Mouse (Mus musculus): Measurements from ENCODE around the gene Atxn1. TPM values are rescaled to one million over a fixed set of nuclear protein-coding genes. Genes with fewer than 3 reads are reported as not detected.

Gene Atxn1
- total and polyA plus RNA-seq, 3 experiments: 27.3 to 43.5 (median 42.0) TPM

DNA sequence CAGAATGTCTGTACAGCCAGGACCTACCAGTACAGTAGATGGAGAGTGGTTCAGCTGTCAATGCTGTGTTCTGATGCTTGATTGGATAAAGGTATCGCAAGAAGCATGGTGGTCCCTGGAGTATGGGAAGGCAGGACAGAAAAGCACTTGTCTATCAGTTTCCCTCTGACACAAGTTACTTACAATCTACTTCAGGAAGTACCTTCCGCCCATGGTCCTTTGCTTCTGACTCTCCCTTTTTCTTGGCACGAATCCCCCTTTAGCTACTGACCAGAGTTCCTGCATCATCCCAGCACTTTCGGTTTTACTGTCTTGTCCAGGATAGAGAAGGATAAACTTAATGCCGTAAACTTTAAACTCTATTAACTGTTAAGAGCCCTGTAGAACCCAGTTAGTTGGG is 283.6 kb downstream of the Atxn1 start:
- DNase-seq: no peak

DNA sequence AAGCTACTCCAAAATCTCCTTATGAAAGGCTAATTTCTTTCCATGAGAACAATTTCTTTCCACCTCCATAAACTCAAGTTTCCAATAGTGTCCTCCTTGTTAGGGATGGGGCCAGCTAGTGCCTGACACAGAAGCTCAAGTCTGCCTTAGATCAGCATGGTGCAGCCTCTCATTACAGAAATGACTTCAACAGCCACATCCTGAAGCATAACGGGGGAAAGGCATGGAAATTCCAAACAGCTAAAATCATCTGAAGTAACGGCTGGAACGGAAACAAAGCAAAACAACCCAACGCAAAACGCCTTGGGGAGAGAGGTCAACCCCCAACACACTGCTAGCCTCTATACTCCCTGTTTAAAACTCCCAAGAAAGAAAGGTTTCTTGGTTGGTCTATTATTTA is 284.2 kb downstream of the Atxn1 start:
- no peak for DNase-seq

DNA sequence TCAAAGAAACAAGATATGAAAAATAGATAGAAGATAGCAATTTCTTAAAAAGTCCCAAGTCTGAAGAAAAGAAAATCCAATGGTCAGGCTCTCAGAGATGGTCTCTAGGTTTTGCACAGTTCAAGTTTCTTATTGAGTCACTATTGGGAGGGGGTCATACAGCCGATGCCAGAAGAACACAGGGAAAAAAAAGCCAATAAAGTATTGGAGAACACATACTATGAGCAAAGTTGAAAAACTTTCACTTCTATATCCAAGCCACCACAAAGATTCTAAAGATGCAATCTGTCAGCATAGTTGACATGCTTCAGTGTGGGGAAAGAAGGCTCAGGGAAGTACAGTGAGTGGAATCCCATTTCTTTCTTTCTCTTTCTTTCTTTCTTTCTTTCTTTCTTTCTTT is 285.7 kb downstream of the Atxn1 start:
- DNase-seq: no peak

DNA sequence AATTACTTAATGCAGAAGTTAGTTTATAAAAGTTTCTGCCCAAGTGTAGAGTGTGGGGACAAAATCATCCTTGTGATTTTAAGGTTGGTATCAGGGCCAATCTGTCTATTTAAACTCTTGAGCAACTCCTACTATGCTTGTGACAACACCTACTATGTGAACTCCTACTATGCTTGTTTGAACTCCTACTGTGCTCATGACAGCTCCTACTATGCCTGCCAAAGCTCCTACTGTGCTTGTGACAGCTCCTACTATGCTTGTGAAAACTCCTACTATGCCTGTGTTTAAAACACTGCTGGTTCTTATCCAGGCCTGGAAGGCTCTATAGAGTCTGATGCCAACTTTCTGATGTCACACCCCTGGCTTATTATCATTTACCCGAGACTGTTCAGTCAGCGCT is 292.2 kb downstream of the Atxn1 start:
- DNase-seq: no peak

DNA sequence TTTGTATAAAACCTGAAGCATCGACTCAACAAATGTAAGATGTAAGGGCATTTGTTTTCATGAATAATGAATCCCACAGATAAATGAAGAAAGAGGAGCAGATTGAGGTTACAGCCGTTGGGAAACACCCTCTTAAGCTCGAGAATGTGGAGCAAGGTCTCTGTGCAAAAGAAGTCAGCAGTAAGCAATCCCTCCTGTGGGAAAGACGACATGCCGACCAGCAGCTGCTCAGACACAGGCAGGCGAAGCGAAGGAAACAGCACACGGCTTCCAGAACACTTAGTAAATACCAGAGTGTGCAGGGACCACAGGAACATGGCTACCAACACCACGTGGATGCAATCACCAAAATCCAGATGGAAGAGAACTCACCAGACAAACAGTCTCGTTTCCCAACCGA is 294.8 kb downstream of the Atxn1 start:
- DNase-seq: peak; percentile 58

DNA sequence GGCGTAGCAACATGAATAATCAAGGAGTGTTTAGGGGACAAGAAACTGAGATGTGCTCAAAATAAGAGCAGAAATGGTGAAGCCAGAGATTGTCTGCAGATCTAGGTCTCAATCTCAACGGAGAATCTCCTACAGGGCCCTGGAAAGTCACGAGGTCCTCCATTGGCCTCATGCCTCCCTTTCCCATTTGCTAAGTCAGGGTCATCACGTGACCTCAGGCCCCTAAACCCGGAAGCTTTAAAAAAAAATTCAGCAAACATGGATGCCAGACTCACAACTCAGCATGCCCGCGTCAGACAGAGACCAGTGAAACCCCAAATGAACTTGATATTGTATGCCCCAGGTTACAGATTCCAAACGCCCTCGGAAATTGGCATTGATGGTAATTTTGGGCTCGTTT is 302.0 kb downstream of the Atxn1 start:
- no peak for DNase-seq

DNA sequence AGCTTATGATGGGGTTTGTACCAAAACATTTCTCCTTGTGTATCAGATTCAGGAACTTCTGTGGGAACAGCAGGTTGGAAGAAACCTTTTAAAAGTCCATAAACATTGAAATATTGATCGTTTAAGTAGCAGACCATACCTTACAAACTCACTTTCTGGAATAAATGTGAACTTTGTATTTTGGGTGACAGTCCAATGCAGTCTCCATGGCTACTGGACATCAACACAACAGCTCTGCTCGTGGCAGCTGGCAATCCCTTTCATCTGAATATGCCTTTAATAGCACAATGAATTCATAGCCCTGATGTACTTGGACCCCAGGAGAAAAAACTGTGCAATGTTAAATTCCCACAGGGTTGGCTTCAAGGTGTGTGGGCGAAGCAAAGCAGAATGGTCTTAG is 302.6 kb downstream of the Atxn1 start:
- DNase-seq: no peak

DNA sequence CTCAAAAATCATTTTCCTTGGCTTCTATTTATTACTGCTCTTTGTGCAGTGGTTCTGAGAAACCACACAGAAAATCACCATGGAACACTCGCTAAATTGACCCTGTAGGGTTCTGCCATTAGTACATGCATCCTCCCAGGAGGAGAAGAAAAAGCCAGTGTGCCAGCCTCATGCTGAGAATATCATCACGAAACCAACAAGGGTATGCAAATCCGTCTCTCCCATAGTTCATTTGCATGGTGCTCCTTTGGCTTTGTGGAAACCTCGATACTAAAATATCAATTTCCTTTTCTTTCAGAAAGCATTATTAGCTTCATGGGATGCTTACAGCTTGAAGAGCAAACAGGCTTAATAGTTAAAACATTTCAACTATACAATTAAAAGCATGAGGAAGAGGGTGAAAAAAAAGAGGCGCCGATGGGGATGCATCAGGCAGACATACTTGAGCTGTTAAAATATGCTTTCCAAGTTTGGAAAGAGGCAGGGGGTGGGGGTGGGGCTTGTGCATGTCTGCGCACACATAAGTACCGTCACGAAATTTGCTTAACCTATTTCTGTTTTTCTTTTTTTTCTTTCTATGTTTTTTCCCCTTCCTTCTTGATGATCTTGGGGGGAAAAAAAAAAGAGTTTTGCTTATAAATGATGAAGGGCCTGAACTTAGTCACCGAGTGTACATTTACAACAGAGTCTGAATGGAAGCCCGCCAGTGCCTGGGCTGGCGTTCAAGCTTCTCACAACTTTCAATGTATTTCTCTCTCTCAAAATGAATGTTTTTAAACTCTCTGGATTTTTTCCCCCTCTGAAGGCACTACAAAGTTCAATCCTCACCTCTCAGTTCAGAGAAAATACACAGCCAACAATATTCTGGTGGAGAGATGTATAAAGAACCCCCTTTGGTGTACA is 303.3 kb downstream of the Atxn1 start:
- DNase-seq: no peak

DNA sequence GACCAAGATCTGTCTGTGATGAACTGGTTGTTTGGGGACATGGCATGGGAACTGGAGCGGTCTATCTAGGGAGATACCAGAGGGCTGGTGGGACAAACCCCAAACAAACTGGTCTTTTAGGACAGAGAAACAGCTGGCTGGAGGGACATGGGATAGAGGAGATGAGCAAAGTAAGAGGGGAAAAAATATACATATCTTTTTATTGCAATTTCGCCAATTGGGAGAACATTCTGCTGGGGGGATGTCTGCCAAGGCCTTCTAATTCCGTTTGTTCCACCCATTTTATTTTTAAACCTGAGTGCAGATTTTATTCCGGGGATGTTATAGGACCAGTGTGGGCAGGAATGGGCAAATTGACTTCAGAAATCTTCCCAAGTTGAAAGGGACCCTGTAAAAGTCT is 305.0 kb downstream of the Atxn1 start:
- DNase-seq: no peak

DNA sequence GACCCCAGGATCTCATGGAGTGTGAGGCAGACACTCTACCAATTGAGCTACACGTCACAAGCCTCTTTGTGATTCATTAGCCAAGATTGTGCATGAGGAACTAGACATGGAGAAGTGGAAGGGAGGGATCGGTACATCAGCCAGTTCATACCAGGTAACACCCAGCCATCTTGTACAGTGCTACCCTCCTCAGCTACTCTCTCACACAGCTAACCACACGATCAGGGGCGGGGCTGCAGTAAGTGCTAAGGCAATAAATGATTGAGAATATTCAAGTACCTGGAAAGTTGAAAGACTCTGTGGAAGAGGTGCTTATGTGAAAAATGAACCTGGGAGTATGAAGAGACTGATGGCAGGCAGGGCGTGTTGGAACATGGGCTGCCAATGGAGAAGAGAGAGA is 306.5 kb downstream of the Atxn1 start:
- no peak for DNase-seq

DNA sequence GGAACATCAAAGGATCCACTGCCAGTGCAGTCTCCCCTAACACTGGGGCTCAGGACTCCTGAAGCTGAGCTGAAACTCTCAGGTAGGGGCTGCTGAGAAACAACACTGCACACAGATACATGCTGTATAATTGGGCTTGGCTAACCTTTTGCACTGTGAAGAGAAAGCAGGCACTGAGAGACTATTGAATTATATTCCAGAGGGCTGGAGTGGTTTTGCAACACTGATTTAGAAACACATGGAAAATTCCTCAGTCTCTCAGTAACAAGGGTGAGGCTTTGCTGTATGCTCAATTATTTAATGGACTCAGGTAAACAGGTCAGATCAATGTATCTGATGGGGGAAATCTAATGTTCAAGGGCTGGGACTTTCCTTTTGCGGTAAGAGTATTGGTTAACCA is 307.6 kb downstream of the Atxn1 start:
- no peak for DNase-seq

DNA sequence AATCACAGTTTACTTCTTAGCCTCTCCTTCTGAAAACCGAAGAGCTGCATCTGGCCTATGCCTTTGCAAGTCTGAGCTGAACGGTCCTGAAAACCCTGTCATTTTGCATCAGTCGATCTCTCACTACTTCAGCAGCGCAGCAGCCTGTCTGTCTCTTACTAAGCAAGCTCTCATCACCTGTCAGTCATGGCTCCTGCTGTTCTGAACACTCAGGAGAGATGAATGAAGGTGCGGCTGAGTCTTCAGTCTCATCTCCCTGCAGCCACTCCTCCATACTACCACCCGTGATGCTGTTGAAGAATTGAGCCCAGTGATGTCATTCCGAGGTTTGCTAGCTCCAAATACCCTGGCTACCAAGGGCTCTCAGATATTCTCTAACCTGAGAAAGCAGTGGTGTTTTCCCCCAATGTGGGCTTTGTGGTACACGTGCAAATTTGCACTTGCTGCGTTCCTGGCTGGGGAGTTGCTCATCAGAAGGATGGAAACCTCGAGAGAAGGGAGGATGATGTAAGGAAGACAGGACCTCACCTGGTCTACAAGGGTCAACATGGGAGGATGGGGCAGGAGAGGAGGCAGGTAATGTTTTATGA is 313.1 kb downstream of the Atxn1 start:
- no peak for DNase-seq

DNA sequence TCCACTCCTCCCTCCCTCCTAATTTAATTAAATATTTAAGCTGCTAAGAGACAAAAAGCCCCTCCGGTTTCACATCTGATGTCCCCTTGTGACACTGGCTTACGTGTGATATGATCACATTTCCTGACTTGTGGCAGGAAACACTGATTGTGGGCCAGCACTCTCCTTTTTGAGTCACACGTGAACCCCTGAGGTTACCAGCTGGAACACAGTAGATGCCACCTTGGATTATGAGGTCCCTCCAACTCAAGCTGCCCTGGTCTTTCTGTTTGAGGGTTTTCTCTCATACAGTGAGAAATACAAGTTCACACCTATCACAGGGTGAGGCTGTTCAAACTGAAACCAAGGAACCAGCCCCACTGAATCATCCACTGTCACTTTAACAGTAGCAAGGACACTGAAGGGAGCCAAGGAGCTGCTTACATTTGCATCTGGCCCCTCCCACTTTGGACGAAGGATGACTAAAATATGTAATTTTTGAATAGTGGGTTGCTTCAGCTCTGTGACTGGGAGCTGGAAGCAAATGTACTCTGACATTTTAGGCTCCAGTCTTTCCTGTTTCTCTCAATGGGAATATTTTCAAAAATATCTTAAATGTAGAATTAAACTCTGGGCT is 315.5 kb downstream of the Atxn1 start:
- DNase-seq: peak; percentile 56

DNA sequence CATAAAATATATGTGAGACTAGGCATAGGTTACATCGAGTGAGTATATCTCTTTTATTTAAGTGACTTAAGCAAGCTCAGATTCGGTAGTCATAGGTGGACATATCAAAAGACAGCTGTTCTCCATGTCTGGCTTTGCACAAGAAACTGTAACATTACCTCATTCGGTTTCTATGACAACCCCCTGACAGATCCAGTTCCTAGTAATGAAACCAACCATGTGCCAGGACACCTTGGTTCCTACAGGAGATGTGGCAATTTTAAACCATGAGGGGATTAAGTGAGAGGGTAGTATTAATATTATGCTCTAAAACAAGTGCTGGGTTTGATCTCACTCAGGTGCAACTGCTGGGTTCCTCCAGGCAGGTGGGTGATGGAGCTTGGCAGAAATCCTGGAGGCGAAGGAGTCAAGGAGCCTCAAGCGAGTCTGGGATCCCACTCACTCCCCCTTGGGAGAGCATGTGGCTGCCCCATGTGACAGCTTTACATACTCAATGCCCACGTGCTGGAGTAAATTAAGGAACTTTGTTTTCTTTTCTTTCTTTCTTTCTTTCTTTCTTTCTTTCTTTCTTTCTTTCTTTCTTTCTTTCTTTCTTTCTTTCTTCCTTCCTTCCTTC is 320.9 kb downstream of the Atxn1 start:
- no peak for DNase-seq

DNA sequence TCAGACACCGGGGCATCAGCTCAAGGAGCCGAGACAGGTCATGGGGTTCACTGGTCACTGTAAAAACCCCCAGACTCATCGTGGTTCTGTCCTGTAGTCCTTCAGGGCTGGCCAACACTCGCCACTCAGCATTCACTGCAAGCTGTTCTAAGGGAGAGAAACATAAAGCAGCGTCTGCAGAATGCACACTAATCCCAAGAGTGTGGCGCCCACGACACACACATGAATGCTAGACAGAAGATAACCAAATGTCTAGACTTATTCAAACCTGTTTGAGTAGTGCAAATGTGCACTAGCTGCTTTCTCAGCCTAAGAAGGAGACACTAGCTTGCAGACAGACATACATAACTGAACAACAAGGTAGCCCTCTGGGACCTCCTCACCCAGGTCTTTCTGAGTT is 321.9 kb downstream of the Atxn1 start:
- no peak for DNase-seq

DNA sequence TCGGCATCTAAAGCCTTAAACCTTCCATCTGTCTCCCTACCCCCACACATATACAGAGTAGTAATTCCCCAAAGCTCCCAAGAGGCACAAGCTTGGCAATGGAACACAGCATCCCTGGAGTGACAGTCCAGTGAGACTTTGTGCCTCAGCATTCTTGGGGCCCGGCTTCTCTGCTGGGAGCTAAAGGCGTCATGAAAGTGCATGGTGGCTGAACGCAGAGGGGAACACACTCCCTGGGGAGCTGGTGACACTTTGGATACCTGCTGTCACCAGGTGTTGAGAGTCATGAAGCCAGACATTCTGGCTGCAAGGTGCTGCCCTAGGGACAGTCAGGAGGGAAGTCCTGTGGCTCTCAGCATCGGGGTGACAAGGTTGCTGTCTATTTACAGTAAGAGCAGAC is 324.4 kb downstream of the Atxn1 start:
- DNase-seq: no peak

DNA sequence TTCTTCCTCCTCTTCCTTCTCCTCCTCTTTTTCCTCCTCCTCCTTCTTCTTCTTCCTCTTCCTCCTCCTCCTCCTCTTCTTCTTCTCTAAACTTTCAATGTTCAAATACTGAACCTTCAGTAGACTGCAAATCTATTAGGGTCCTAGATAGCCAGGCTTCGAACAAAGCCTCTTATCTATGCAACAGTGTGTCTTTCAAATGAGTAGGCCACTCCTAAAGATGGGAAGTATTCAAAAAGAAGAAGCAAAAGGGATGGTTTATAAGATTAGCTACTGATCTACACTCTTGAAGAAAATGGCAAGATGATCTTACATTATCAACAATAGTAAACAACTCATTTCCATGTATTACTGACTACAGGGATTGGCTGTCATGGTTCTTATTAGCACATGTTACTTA is 326.5 kb downstream of the Atxn1 start:
- DNase-seq: no peak

DNA sequence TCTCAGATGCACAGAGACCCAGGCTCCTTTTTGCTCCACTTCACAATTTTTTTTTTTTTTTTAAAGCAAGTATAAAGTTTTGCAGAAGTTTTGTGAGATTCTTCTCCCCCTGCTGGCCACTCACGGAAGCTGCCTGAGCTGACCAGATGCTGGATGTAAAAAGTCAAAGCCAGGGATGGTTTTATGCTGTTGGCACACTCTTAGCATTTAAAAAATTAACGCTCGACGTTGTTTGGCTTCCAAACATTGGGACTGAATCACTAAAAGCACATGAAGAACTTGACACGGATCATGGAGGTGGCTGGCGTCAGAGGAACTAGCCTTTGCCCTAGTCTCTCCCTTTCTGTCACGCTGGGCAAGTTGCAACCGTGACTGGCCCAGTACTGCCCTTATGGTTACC is 327.5 kb downstream of the Atxn1 start:
- DNase-seq: peak; percentile 41

DNA sequence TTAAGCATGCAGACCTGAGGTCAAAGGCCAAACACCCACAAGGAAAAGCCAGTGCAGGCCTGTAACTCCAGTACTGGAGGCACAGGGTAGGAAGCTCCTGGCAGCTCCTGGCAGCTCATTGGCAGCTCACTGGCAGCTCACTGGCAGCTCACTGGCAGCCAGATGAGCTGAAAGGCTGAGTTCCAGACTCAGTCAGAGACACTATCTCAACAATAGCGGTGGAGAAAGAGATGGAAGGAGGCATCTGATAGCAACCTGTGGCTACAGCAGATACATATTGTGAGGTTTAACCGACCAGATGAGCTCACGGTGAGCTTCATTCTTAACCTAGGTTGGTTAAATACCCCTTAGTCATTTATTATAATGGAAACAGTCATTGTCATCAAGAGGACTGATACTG is 328.4 kb downstream of the Atxn1 start:
- no peak for DNase-seq

DNA sequence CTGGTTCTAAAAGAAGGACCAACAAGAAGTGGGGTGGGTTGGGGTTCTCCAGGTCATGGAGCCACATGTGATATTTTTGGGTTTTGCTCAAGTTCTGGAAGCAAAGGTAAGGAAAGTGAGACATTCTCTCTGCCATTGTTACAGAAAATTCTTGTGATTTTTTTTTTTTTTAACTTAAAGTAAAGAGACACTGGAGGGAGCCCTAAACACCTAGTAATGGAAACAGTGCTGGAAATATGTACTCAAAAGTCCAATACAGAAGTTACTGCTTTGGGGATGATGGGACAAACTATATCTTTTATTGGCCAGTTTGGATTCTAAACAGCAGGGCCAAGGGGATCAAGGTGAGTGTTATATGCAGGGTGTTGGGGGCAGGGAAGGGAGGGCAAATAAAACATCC is 330.9 kb downstream of the Atxn1 start:
- no peak for DNase-seq

DNA sequence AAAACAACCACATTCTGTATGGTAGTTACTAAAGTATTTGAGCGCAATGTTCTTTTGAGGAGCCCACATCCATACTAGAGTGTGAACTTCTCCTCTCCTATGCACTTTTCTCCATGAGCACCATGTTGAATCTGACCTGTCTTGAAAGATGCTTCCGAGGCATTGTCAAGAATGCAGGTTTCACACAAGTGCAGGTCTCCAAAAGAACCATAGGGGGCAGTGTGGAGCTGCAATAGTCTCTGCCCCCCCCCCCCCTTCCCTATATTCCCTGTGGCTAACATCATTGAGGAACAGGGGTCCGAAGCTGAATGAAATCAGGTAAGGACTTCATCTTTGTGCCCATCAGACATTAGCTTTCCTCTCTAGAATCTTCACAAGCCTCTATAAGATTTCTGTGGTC is 332.7 kb downstream of the Atxn1 start:
- DNase-seq: no peak

DNA sequence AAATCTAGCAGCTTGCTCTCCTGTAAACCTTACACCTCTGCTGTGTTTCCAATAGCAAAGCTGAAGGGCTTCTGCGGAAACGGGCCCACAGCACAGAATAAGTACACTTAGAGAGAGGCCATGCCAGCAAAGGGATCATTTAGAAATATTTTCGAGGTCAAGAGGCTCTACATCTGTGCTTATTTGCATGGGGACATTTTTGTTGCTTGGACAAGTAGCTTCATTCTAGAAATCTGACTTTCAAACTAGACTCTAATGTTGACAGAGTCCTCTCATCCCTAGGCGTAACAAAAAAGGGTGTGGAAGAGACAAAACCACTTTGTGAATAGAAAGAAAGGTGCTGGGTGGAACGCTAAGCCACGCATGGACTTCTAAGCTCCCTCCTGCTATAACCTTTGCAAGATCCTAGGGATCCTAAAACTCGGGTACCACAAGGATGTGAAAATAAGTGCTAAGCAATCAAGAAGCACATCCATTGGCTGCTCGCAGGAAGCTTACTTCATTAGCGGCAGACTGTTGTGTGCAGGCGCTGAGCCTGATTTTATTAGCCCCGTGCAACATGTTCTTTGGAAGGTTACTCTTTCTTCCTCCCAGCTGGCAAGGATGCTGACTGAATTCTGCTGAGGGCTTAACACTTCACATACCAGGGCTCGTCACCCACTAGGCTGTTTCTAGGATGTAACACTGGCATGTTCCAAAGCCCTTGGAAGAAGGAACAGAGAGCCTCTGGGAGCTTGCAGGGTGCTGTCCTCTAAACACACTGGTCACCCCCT is 334.1 kb downstream of the Atxn1 start:
- DNase-seq: no peak
